Mouse (Mus musculus): ENCODE measurements around the gene Tnnt2.

DNA sequence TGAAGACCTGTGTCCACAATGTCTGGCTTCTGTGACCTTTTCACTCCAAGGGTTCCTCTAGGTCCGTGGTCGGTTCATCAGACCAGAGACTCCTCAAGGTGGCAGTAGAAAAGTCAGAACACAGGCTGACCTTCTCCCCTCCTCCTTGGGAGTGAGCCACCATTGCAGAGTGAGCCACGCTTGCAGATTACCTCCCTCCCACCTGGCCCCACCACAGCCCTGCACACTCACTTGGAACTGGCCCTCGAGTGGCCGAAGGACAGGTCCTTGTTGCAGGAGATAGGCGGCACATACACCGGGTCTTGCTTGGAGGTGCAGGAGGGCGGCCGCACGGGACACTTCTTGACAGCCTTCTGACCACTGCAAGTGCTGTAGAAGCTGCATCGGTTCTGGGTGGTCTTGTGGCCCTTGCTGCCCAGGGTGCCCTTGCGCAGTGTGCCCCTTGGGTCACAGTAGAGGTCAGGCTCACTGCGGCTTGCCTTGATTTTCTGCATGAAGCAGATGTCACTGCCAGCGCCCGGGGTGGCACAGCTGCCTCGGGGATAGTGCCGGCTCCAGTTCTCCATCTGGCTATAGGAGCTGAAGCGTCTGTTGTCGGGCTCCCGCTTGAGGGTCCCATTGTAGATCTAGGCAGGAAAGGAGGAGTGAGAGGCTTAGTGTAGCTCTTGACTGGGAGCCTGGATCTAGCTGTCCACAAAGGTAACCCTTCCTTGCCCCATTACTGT is 53.5 kb downstream of the Tnnt2 start:
- TF ChIP-seq POLR2A (IDR thresholded peaks at IDR 0.05; ENCODE audit: borderline replicate concordance, low read depth, low read length), result no peak
- TF ChIP-seq CTCF (IDR thresholded peaks at IDR 0.05; ENCODE audit: low read depth, low read length), result no peak
